Mouse (Mus musculus): ENCODE results near the gene Hmgcll1.
"Not testable (repeated sequence)": the region's sequence is repeated elsewhere in the genome, so short reads cannot be mapped to it uniquely, and the experiment has no call there.

Gene Hmgcll1

GRCm38 (mm10) chr9:76061492-76061891 lies 46.8 kb downstream of the Hmgcll1 start:
- DNase-seq = no peak

DNA sequence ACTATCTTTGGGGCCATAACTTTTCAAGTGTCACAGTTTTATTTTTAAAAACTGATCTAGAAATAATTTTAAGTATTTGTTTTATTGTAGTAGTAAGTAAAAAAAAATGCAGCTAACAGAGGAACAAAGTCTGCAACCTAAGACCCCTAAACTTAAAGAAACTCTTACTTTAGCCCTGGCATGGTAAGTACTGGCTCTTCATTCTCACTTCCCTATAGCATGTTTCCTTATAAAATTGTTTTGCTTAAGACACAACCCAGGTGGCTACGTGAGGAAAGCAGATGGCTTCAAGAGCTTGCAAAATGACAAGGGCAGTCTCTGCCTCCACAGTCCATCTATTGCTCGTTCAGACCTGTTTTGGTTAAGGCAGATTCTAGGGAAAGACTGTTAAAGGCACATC lies 49.5 kb downstream of the Hmgcll1 start:
- DNase-seq = no peak

DNA sequence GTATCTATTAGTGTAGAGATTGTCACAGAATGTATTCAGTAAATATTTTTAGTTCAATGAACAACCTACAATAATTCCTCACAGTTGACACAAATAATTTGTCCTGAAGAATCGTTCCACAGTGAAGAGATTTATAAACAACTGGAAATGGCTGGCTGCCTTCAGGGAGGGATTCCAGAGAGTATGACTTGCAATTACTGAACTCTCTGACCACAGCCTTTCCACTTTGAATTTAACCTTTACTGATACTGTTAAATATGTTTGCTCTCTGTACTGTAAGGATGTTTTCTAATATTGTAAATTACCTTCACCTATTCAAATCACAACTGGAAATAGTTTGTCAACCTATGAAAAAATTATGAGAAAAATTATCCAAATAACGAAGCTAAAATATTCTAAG lies 76.9 kb downstream of the Hmgcll1 start:
- no peak for DNase-seq

GRCm38 (mm10) chr9:76097221-76097620 lies 82.6 kb downstream of the Hmgcll1 start:
- no peak for DNase-seq

DNA sequence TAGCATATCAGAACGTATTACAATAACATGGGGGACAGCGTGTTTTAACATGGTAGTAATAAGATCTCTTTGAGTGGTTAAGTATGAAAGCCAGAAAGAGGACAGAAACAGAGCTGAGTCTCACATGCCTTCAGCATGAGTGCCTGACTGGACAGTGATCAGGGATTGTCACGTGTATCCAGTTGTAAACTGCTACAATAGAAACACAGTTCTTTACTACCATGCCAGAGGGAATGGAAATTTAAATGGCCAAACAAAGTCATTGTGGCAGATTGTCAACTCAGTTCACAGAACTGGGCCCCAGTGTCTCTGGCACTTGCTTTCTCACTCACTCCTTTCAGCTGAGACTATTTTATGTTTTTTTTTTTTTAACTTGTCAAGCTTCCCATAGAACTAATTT lies 85.3 kb downstream of the Hmgcll1 start:
- no peak for DNase-seq

- DNase-seq = not testable (repeated sequence)
These were observed 89.8 kb downstream of the Hmgcll1 start for GRCm38 (mm10) chr9:76104416-76104815.

DNA sequence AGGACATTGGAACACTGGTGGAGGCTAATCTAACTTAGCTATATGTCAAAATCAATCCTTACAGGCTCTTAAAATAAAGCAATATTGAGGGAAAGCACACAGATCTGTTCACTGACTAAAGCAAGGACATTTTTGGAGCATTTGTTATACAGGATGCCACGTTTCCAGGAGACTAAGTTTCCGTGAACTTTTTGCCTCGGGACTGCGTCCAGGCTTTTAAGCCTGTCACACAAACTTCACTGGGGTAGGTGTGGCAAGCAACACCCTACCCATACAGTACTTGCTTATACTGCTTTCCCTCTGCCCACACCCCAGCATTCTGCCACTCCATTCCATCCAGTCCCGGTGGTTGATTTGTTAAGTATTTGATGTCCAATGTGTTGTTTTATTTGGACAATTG lies 90.2 kb downstream of the Hmgcll1 start:
- DNase-seq = no peak

- peak; percentile 55 for DNase-seq
These were observed 108.2 kb downstream of the Hmgcll1 start for GRCm38 (mm10) chr9:76122888-76123287.

- no peak for DNase-seq
These were observed 109.6 kb downstream of the Hmgcll1 start for GRCm38 (mm10) chr9:76124249-76124648.

GRCm38 (mm10) chr9:76129353-76129752 lies 114.7 kb downstream of the Hmgcll1 start:
- DNase-seq = no peak

DNA sequence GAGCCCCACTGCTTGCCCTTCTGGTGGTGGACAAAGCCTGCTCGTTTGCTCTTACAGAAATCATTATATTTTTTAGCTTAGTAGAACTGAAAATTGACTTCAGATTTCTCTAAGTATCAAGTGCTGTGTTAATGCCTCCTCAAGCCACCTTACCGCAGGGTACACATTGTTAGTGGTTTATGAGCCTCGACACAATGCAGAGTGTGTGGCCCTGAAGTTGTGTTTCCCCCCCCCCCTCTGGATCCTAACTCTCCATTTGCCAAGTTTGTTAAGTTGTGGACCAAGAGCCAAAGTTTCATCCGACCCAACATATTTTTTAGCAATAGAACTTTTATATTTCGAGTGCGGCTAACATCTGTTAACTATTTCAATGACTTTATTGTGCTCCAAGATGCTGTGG lies 119.4 kb downstream of the Hmgcll1 start:
- no peak for DNase-seq

DNA sequence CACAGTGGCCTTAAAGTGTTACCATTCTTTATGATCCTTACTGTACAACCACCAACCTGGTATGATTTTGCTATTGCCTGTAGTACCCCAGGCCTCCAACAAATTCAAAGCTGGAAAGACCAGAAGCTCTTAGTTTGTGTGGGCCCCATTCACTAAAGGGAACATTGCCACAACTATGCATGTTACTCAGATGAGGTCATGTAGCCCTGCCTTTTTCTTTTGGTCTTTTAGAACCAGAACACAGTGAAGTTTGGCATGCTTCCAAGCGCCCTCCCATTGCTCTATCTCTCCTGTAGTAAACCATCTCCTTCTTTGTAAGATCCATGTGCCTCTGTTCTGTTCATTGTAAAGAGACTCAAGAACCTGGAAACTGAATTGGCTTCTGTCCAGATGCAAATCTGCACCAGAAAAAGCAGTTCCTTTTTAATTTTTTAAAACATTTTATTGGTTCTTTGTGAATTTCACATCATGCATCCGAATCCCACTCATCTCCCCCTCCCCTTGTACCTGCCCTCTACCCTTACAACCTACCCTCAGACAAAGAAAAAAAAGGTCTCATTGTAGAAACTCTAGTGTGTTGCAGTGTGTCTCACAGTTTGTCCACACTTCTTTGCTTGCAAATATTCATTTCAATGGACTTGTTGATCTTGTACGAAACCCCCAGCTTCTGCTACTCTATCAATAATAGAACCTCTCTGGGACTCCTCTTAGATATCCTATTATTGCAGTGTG lies 123.9 kb downstream of the Hmgcll1 start:
- DNase-seq = no peak

DNA sequence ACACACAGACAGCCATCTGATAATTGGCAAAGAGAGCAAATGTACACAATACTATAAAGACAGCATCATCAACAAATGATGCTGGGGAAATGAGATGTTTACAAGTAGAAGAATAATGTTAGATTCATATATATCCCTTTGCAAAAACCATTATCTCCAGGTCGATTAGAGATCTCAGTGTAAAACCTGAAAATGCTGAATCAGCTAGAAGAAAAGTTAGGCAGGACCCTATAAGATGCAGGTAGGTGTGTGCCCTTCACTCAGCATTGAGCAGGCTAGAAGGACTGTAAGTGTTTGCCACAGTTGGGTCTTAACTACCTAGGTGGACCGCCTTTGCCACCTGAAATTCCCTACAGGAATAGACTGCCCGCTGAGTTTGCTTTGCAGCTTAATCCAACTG lies 130.9 kb downstream of the Hmgcll1 start:
- DNase-seq = no peak

DNA sequence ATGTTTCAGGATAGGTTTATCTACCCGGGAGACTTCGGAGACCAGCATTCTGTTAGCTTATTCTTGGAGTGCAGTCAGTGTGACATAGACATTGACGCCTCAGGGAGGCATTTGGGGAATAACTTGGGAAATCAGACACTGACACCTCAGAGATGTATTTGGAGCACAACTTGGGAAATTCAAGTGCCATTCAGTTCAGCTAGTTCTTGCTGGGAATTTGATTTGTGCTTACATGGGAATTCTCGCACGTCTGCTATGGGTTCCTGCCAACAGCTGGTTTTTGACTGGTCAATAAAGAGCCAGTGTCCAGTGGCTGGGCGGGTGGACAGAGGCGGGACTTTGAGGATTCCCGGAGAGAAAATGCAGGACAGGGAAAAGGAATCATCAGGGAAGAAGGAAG lies 147.8 kb downstream of the Hmgcll1 start:
- DNase-seq = no peak

DNA sequence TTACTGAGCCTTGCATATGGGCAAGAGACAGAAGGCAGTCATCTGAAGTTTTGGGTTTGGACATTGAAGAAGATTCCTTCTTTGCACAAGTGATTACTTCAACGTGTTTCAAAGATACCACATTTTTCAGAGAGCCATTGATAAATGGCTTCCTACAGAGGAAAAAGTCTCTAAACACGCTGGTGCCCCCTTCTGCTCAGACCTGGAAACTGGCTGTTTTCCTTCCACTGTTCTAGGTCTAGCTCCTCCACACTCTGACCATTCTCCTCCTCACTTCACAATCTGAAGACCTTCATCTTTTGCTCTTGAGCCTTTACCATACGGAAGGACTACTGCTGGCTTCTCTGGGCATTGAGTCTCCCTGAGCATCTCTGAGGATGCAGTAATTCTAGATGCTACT lies 153.7 kb downstream of the Hmgcll1 start:
- DNase-seq = peak; percentile 5

- no peak for DNase-seq
These were observed 158.1 kb downstream of the Hmgcll1 start for GRCm38 (mm10) chr9:76172686-76173295.

GRCm38 (mm10) chr9:76179221-76179620 lies 164.6 kb downstream of the Hmgcll1 start:
- DNase-seq = no peak

Measured in cerebellum, adult 8-10 months (tissue).